Mouse (Mus musculus): Measurements from ENCODE around the gene Trpc4.

Gene Trpc4

GRCm38 (mm10) chr3:54155639-54156315 is at the start of gene Trpc4:
Trpc4 (plus strand) TSS chr3:54156035.
- no peak for DNase-seq (ENCODE audit: low spot score in 2 of 2)

GRCm38 (mm10) chr3:54111489-54111888 is 44.3 kb upstream of the Trpc4 start:
- no peak for DNase-seq (ENCODE audit: low spot score in 2 of 2)

DNA sequence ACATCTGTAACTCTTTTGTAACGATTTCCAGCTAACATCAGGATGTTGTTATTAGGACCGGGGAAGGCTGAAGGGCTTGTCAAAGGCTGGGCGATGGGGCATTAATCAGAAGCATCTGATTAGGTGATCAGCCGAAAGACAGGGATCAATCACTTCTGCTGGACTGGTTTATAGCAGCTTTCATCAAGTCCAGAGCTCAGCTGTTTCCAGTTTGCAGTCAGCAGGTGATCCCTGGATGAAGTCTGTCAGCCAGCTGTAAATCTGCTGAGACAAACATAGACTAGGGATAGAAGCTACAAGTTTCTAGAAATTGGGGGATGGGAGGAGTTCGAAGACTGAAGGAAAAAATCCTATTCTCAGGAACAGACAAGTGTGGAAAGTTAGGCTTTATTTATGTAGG is 20.5 kb upstream of the Trpc4 start:
- DNase-seq (ENCODE audit: low spot score in 2 of 2) = no peak

DNA sequence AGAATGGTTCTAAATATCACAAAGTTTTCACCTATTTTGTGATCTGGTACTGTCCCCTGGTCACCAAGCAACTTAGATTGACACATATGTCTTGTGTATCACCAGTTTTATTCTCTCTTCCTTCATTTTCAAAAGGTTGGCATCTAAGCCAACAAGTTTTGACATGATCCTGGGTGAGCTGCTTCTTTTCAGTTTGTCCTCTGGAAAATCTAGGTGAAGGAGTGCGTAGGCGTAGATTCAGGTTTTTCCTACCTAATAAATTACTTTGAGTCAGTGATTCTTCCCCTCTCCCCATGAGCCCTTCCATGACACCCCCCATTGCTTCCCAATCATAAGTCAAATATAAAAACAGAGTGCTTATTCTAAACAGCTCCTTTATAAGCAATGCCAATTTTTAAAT is 14.5 kb upstream of the Trpc4 start:
- DNase-seq (ENCODE audit: low spot score in 2 of 2) = no peak

DNA sequence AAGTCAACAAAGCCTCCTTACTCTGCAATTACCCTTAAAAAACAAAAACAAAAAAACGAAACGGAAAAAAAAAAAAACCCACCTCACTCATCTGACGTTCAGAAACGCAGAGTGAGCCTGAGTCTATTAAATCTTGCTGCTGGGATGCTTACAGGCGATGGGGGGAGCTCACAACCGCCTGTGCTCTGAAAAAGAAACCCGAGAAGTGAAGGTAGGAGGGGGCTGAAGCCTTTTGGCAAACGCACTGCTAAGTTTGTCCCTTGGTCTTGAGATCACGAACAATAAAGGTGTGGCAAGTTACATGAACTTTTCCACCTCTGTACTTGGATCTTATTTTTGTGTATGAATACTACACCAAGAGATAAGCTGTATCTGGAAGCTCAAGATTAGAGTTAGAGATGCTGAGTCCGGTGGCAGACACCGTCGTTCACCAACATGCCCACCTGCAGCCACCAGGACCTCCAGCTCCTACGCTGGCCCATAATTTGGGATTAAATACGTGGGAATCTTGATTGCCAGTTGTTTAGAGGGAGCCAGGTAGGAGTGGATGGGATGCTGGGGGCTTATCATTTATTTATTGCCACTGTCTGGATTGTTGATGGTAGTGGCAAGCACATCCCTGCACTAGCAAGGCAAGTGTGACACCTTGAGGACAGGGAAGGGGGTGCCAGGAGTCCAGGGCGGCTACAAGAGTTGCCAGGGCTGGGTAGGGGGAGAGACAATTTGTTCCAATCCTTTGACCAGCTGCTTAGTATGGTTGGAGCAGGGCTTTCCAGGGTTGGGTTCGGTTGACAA is 794 bp upstream of the Trpc4 start:
- no peak for DNase-seq (ENCODE audit: low spot score in 2 of 2)

GRCm38 (mm10) chr3:54156316-54157000 is 623 bp downstream of the Trpc4 start:
- DNase-seq (ENCODE audit: low spot score in 2 of 2) = no peak

GRCm38 (mm10) chr3:54170701-54171100 is 14.9 kb downstream of the Trpc4 start:
- no peak for DNase-seq (ENCODE audit: low spot score in 2 of 2)

- DNase-seq (ENCODE audit: low spot score in 2 of 2) = no peak
These were observed 21.5 kb downstream of the Trpc4 start for GRCm38 (mm10) chr3:54177296-54177695.

GRCm38 (mm10) chr3:54190932-54191668 is 35.3 kb downstream of the Trpc4 start:
- DNase-seq (ENCODE audit: low spot score in 2 of 2) = no peak

DNA sequence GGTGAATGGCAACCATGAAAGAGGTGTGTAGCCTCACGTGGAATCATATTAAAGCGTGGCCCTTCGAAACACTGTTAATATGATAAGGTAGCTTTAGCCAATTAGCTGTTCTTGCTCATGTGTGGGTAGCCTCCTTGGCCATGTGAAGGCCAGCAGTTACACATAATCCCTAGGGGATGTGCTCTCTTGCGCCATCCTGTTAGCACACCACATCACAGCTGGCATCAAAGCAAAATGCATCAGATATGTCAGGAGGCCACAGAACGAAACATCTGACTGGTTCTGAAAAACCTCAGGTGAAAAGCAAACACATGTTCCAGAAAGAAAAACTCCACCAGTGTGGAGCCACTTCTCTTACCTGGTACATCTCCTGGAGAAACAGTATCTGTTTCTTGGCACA is 45.4 kb downstream of the Trpc4 start:
- DNase-seq (ENCODE audit: low spot score in 2 of 2) = no peak

DNA sequence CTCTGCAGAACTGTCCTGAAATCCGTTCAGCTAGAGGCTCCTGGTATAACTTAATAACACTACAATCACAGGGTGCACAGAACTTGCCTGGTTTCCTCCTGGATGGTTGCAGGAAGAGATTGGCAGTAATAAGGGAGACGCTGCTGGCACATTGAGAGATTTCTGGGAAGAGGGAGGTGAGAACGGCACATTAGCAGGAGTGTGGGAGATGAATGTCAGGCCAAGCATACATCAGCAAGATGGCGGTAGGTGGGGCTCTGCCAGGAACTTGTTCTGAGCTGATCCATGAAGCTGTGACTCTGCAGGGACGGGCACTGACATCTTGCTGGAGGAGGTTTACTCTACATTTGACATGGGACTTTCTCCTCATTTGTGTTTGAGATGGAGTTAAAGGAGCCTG is 48.6 kb downstream of the Trpc4 start:
- no peak for DNase-seq (ENCODE audit: low spot score in 2 of 2)

DNA sequence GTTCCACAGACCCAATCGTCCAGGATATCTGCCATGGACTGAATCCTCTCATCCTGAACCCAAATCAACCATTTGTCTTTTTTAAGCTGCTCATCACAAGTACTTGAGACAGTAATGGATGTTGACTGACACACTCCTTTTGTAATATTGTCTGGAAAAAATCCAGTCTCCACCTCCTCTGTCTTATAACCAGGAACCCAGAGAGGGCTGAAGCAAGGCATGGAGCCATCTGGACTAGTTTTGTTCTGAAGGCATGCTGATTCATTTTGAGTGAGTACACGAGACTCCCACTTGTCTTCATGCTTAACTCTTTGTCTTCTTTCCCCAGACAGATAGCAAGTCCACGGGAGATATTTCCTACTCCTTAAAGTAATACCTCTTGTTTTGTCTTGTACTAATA is 54.3 kb downstream of the Trpc4 start:
- no peak for DNase-seq (ENCODE audit: low spot score in 2 of 2)

- DNase-seq (ENCODE audit: low spot score in 2 of 2) = no peak
These were observed 55.6 kb downstream of the Trpc4 start for GRCm38 (mm10) chr3:54211441-54211840.

- DNase-seq (ENCODE audit: low spot score in 2 of 2) = no peak
These were observed 66.7 kb downstream of the Trpc4 start for GRCm38 (mm10) chr3:54222549-54222948.

- DNase-seq (ENCODE audit: low spot score in 2 of 2) = no peak
These were observed 72.6 kb downstream of the Trpc4 start for GRCm38 (mm10) chr3:54228463-54228862.

- DNase-seq (ENCODE audit: low spot score in 2 of 2) = peak; percentile 18 to 36
These were observed 83.1 kb downstream of the Trpc4 start for GRCm38 (mm10) chr3:54238891-54239290.

- DNase-seq (ENCODE audit: low spot score in 2 of 2) = no peak
These were observed 83.6 kb downstream of the Trpc4 start for GRCm38 (mm10) chr3:54239426-54239825.

GRCm38 (mm10) chr3:54243136-54243535 is 87.3 kb downstream of the Trpc4 start:
- no peak for DNase-seq (ENCODE audit: low spot score in 2 of 2)

DNA sequence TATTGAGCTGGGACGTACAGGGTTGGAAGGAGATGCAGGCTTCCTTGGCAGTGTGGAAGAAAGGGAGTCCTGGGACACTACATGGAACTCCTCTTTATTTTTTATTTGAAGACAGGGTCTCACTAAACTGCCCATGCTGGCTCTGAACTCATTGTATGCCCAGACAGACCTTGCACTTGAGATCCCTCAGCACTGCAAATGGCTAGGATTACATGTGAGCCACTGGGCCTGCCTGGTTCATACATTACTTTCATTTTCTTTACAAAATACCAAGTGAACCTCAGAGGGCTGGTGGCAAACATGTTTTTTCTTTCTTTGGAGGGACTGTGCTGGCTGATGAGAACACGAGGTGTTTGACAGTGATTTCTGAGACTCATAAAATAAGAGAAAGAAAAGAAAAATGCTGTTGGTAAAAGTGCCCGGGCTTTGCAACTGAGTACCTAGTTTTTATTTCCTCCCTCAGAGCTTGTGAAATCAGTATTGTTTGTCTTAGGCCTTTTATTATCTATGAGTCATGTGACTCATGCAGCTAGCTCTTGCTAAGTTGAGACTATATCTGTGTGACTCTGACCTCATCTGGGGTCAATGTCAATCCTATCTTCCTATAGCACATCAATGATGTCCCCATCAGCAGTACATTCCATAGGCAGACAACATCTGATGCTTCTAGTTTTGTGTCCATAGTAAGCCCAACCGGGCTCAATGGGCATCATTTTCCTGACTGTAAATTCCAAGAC is 89.1 kb downstream of the Trpc4 start:
- DNase-seq (ENCODE audit: low spot score in 2 of 2) = no peak

DNA sequence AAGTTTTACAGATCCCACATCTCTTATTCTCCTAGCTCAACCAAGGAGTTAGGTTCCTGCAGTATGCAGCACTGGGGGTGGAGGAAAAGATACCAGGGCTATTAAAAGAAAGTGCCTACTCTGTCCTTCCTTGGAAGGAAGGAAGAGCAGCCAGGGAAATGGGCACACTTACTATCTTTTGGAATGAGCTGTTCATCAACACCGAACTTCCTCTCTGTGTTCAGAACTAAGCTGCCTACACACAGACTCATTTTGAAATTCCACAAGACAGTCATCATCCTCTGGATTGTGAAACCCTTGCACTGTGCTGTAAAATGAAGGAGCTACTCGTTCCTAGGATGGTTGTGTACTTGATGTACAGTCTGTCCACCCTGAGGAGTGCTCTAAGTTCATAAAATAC is 90.6 kb downstream of the Trpc4 start:
- DNase-seq (ENCODE audit: low spot score in 2 of 2) = no peak

GRCm38 (mm10) chr3:54249311-54249710 is 93.5 kb downstream of the Trpc4 start:
- DNase-seq (ENCODE audit: low spot score in 2 of 2) = no peak
